Mouse (Mus musculus): ENCODE measurements around the gene Fbn1. TPM values are rescaled to one million over a fixed set of nuclear protein-coding genes. Genes with fewer than 3 reads are reported as not detected.

Gene Fbn1
- total RNA-seq (2021): 100 to 1,000 TPM; 243 to 249 TPM

- DNase-seq: no peak
- intact Hi-C loops (cut with DNase I): loop anchor here (5.0 to 10.0 kb wide), 3 partner anchors 36 to 106 kb away; no protein-coding TSS in a partner anchor
Observed at GRCm38 (mm10) chr2:125507893-125508292, at the start of gene Fbn1. Fbn1 (minus strand) TSS chr2:125507993.

- DNase-seq: no peak
- intact Hi-C loops (cut with DNase I): no loop called here
Observed at GRCm38 (mm10) chr2:125555830-125556229, 48.0 kb upstream of the Fbn1 start.

GRCm38 (mm10) chr2:125548806-125549578, 41.2 kb upstream of the Fbn1 start:
- DNase-seq: no peak
- intact Hi-C loops (cut with DNase I): no loop called here

- peak in 1 of 2 experiments; percentile 15 for DNase-seq
- intact Hi-C loops (cut with DNase I): no loop called here
Observed at GRCm38 (mm10) chr2:125544986-125545385, 37.2 kb upstream of the Fbn1 start.

- intact Hi-C loops (cut with DNase I): no loop called here
- no peak for DNase-seq
Observed at GRCm38 (mm10) chr2:125543646-125544045, 35.9 kb upstream of the Fbn1 start.

GRCm38 (mm10) chr2:125541451-125541850, 33.7 kb upstream of the Fbn1 start:
- DNase-seq: no peak
- intact Hi-C loops (cut with DNase I): no loop called here

GRCm38 (mm10) chr2:125540579-125540978, 32.8 kb upstream of the Fbn1 start:
- intact Hi-C loops (cut with DNase I): no loop called here
- DNase-seq: peak in 1 of 2 experiments; percentile 30

- no peak for DNase-seq
- intact Hi-C loops (cut with DNase I): no loop called here
Observed at GRCm38 (mm10) chr2:125539640-125540039, 31.8 kb upstream of the Fbn1 start.

GRCm38 (mm10) chr2:125530665-125531064, 22.9 kb upstream of the Fbn1 start:
- peak; percentile 70 to 74 for DNase-seq
- intact Hi-C loops (cut with DNase I): no loop called here

GRCm38 (mm10) chr2:125526566-125526965, 18.8 kb upstream of the Fbn1 start:
- intact Hi-C loops (cut with DNase I): no loop called here
- no peak for DNase-seq

- intact Hi-C loops (cut with DNase I): no loop called here
- no peak for DNase-seq
Observed at GRCm38 (mm10) chr2:125525484-125525883, 17.7 kb upstream of the Fbn1 start.

GRCm38 (mm10) chr2:125516594-125516993, 8.8 kb upstream of the Fbn1 start:
- intact Hi-C loops (cut with DNase I): no loop called here
- DNase-seq: peak; percentile 72 to 83

- peak in 1 of 2 experiments; percentile 32 for DNase-seq
- intact Hi-C loops (cut with DNase I): no loop called here
Observed at GRCm38 (mm10) chr2:125515291-125516057, 7.7 kb upstream of the Fbn1 start.

- intact Hi-C loops (cut with DNase I): no loop called here
- peak in 1 of 2 experiments; percentile 33 for DNase-seq
Observed at GRCm38 (mm10) chr2:125514391-125514790, 6.6 kb upstream of the Fbn1 start.

GRCm38 (mm10) chr2:125512544-125512943, 4.8 kb upstream of the Fbn1 start:
- intact Hi-C loops (cut with DNase I): no loop called here

GRCm38 (mm10) chr2:125511898-125512297, 4.1 kb upstream of the Fbn1 start:
- DNase-seq: peak; percentile 42 to 64
- intact Hi-C loops (cut with DNase I): no loop called here

More at GRCm38 (mm10) chr2:125512544-125512943, 4.8 kb upstream of the Fbn1 start:
- DNase-seq: no peak

GRCm38 (mm10) chr2:125510752-125511151, 3.0 kb upstream of the Fbn1 start:
- peak in 1 of 2 experiments; percentile 27 for DNase-seq
- intact Hi-C loops (cut with DNase I): no loop called here

GRCm38 (mm10) chr2:125508381-125508780, 588 bp upstream of the Fbn1 start:
- DNase-seq: no peak
- intact Hi-C loops (cut with DNase I): loop anchor here (5.0 to 10.0 kb wide), 3 partner anchors 36 to 106 kb away; no protein-coding TSS in a partner anchor

GRCm38 (mm10) chr2:125506316-125507054, 1.3 kb downstream of the Fbn1 start:
- peak in 1 of 2 experiments; percentile 85 for DNase-seq
- intact Hi-C loops (cut with DNase I): loop anchor here (5.0 to 10.0 kb wide), 3 partner anchors 34 to 104 kb away; no protein-coding TSS in a partner anchor

- intact Hi-C loops (cut with DNase I): loop anchor here (5.0 to 10.0 kb wide), 3 partner anchors 34 to 104 kb away; no protein-coding TSS in a partner anchor
- peak; percentile 76 to 84 for DNase-seq
Observed at GRCm38 (mm10) chr2:125505746-125506315, 2.0 kb downstream of the Fbn1 start.
